Mouse (Mus musculus) forebrain, embryonic 11.5 days (tissue): ENCODE results near the gene Gpr39. TPM values are rescaled to one million over a fixed set of nuclear protein-coding genes. Genes with fewer than 3 reads are reported as not detected.

ENCODE experiments used
- ATAC-seq: fragments of 200-750 bp; cut with Nextera tagmentation; replicated peaks from 2 replicates; pipeline ENCODE4 v1.8.0; 2017; ENCODE audit warnings: moderate TSS enrichment; ENCODE audit not compliant: low FRiP score
- DNase-seq: peaks from one replicate; pipeline ENCODE4 v3.0.0-alpha.2; 2017; ENCODE audit warnings: low spot score
- H3K27ac ChIP-seq: fragments of 300-500 bp; sonication (generic); 2 replicates; pipeline ENCODE4 v1.5.1; 2014; ENCODE audit warnings: low read depth, low read length
- H3K27me3 ChIP-seq: fragments of 300-500 bp; sonication (generic); 2 replicates; pipeline ENCODE4 v1.6.1; 2014; ENCODE audit warnings: mild to moderate bottlenecking, low read length, mixed read lengths; ENCODE audit not compliant: control insufficient read depth, insufficient read depth
- H3K36me3 ChIP-seq: fragments of 300-500 bp; sonication (generic); 2 replicates; pipeline ENCODE4 v1.6.1; 2014; ENCODE audit warnings: mild to moderate bottlenecking, low read length, moderate library complexity, mixed read lengths; ENCODE audit not compliant: control insufficient read depth, insufficient read depth
- H3K4me1 ChIP-seq: fragments of 300-500 bp; sonication (generic); replicated peaks from 2 replicates; pipeline ENCODE4 v1.6.1; 2014; ENCODE audit warnings: low read length, mixed read lengths; ENCODE audit not compliant: control insufficient read depth, insufficient read depth
- H3K4me2 ChIP-seq: fragments of 300-500 bp; sonication (generic); 2 replicates; pipeline ENCODE4 v1.6.1; 2014; ENCODE audit warnings: low read depth, mild to moderate bottlenecking, low read length, moderate library complexity, mixed read lengths; ENCODE audit not compliant: severe bottlenecking
- H3K4me3 ChIP-seq: fragments of 300-500 bp; sonication (generic); 2 replicates; pipeline ENCODE4 v1.5.1; 2014; ENCODE audit warnings: low read depth, low read length
- H3K9ac ChIP-seq: fragments of 300-500 bp; sonication (generic); 2 replicates; pipeline ENCODE4 v1.6.1; 2014; ENCODE audit warnings: low read length
- H3K9me3 ChIP-seq: fragments of 300-500 bp; sonication (generic); 2 replicates; pipeline ENCODE4 v1.6.1; 2016; ENCODE audit warnings: low read length, mixed read lengths; ENCODE audit not compliant: control insufficient read depth
- WGBS: fragments of 180-500 bp; shearing (Covaris S2); extraction: QIAGEN DNeasy Blood & Tissue Kit; methylation state at CpG from one replicate; pipeline ENCODE4 v1.1.7; 2014; 5-methylcytosine and 5-hydroxymethylcytosine counted together
- polyA plus RNA-seq: library from polyadenylated mRNA; unstranded; fragments of >200 nt; fragmentation: Nextera tagmentation; extraction: Ambion mirVana; gene quantifications from 2 replicates; pipeline ENCODE4 v1.2.1, GENCODE M21; 2014

The Gpr39 gene
- polyA plus RNA-seq, 1 experiment from 2014 or later, result not detected

GRCm38 (mm10) chr1:125858631-125859030 lies 181.8 kb downstream of the Gpr39 start:
- H3K4me1 ChIP-seq, result peaks cover 8% of the 10 kb centered on the region

GRCm38 (mm10) chr1:125870056-125870455 lies 193.3 kb downstream of the Gpr39 start:
- Histone ChIP-seq H3K4me1 (no peaks in the 10 kb centered on the region), H3K27me3 (no peaks in the 10 kb centered on the region), H3K9ac (no peak overlapping the region), H3K4me2 (no peak overlapping the region), H3K4me3 (no peak overlapping the region), H3K36me3 (no peaks in the 10 kb centered on the region), H3K9me3 (no peaks in the 10 kb centered on the region), H3K27ac (no peak overlapping the region)
- DNase-seq (no peak), ATAC-seq (0 out of 2 replicates have a peak, but pooled peaks have one; percentile 33)
- WGBS, result 25% methylated on average over 7 of the region's 7 CpGs

More at GRCm38 (mm10) chr1:125858631-125859030, 181.8 kb downstream of the Gpr39 start:
- no peak overlapping the region for H3K4me3 ChIP-seq
- 86% methylated on average over 5 of the region's 5 CpGs for WGBS
- H3K36me3 ChIP-seq, result no peaks in the 10 kb centered on the region
- DNase-seq (no peak), ATAC-seq (no peak)
- H3K27ac ChIP-seq, result no peak overlapping the region
- no peak overlapping the region for H3K9ac ChIP-seq
- H3K9me3 ChIP-seq, result no peaks in the 10 kb centered on the region
- no peak overlapping the region for H3K4me2 ChIP-seq
- no peaks in the 10 kb centered on the region for H3K27me3 ChIP-seq

GRCm38 (mm10) chr1:125893158-125893557 lies 216.4 kb downstream of the Gpr39 start:
- Histone ChIP-seq H3K4me2 (no peak overlapping the region), H3K27me3 (no peaks in the 10 kb centered on the region), H3K4me3 (no peak overlapping the region), H3K36me3 (no peaks in the 10 kb centered on the region), H3K4me1 (peaks cover 9% of the 10 kb centered on the region; the same call in 1 of the 2 replicates), H3K9me3 (no peaks in the 10 kb centered on the region), H3K9ac (no peak overlapping the region), H3K27ac (peak overlapping the region; percentile 47; the same call in 1 of the 2 replicates)
- WGBS, result 40% methylated on average over 9 of the region's 9 CpGs
- DNase-seq (no peak), ATAC-seq (peak; percentile 44; the same call in 1 of the 2 replicates)

- DNase-seq (peak; percentile 77), ATAC-seq (peak; percentile 37; the same call in 1 of the 2 replicates)
- Histone ChIP-seq H3K4me2 (peak overlapping the region; percentile 99; the same call in 1 of the 2 replicates), H3K9ac (no peak overlapping the region), H3K36me3 (no peaks in the 10 kb centered on the region), H3K9me3 (no peaks in the 10 kb centered on the region), H3K27ac (no peak overlapping the region), H3K4me1 (peaks cover 8% of the 10 kb centered on the region), H3K27me3 (peaks cover 14% of the 10 kb centered on the region), H3K4me3 (no peak overlapping the region)
- WGBS, result 17% methylated on average over 14 of the region's 14 CpGs
These were observed 233.5 kb downstream of the Gpr39 start for GRCm38 (mm10) chr1:125910211-125910870.

- Histone ChIP-seq H3K4me3 (peak overlapping the region; percentile 49), H3K27ac (no peak overlapping the region), H3K9ac (no peak overlapping the region), H3K27me3 (peaks cover 14% of the 10 kb centered on the region), H3K4me2 (peak overlapping the region; percentile 99), H3K9me3 (no peaks in the 10 kb centered on the region), H3K4me1 (peaks cover 8% of the 10 kb centered on the region), H3K36me3 (no peaks in the 10 kb centered on the region)
- ATAC-seq (peak; percentile 61), DNase-seq (peak; percentile 60)
- 3% methylated on average over 9 of the region's 9 CpGs for WGBS
These were observed 234.1 kb downstream of the Gpr39 start for GRCm38 (mm10) chr1:125910871-125911265.

- no peaks in the 10 kb centered on the region for H3K36me3 ChIP-seq
- under 1% methylated on average over 35 of the region's 35 CpGs for WGBS
- DNase-seq (peak; percentile 64), ATAC-seq (peak; percentile 47)
- H3K27ac ChIP-seq, result no peak overlapping the region
- peak overlapping the region; percentile 49 for H3K4me3 ChIP-seq
- H3K9me3 ChIP-seq, result no peaks in the 10 kb centered on the region
- peak overlapping the region; percentile 55 for H3K9ac ChIP-seq
- peak overlapping the region; percentile 99 for H3K4me2 ChIP-seq
- peaks cover 8% of the 10 kb centered on the region for H3K4me1 ChIP-seq
- H3K27me3 ChIP-seq, result peaks cover 14% of the 10 kb centered on the region
These were observed 234.6 kb downstream of the Gpr39 start for GRCm38 (mm10) chr1:125911337-125911900.

GRCm38 (mm10) chr1:125911901-125912445 lies 235.2 kb downstream of the Gpr39 start:
- Histone ChIP-seq H3K4me1 (peaks cover 8% of the 10 kb centered on the region), H3K27ac (no peak overlapping the region), H3K4me2 (peak overlapping the region; percentile 99), H3K9ac (peak overlapping the region; percentile 55), H3K4me3 (peak overlapping the region; percentile 49), H3K36me3 (no peaks in the 10 kb centered on the region), H3K9me3 (no peaks in the 10 kb centered on the region), H3K27me3 (peaks cover 14% of the 10 kb centered on the region)
- ATAC-seq (peak; percentile 62), DNase-seq (peak; percentile 77)
- under 1% methylated on average over 34 of the region's 43 CpGs for WGBS

- Histone ChIP-seq H3K9ac (peak within 1 kb of the TSS; percentile 55), H3K36me3 (no peaks in the 10 kb centered on the region), H3K27ac (no peak within 1 kb of the TSS), H3K27me3 (peaks cover 14% of the 10 kb centered on the region), H3K4me3 (peak within 1 kb of the TSS; percentile 49), H3K4me1 (peaks cover 8% of the 10 kb centered on the region), H3K4me2 (peak within 1 kb of the TSS; percentile 99), H3K9me3 (no peaks in the 10 kb centered on the region)
- ATAC-seq (peak; percentile 12; the same call in 1 of the 2 replicates), DNase-seq (peak; percentile 57)
- WGBS, result 4% methylated on average over 30 of the region's 30 CpGs
These were observed 236.1 kb downstream of the Gpr39 start, which contains the start of gene Lypd1 for GRCm38 (mm10) chr1:125912601-125913600. TSS of gene Lypd1 (minus strand) at chr1:125913101.
